Mouse (Mus musculus) heart, adult 2 months (tissue): ENCODE data around the gene Fgfr2. TPM values are rescaled to one million over a fixed set of nuclear protein-coding genes. Genes with fewer than 3 reads are reported as not detected.

Source experiments
- DNase-seq, 2 experiments: peaks; one replicate each; pipeline ENCODE4 v3.0.0; 2021
- H3K27ac ChIP-seq: fragments of 200-600 bp; 2 replicates; pipeline ENCODE4 v1.8.1; 2022
- H3K27me3 ChIP-seq: fragments of 200-500 bp; 2 replicates; pipeline ENCODE4 v1.6.1; 2012; ENCODE audit warnings: mild to moderate bottlenecking, low read length, inconsistent platforms, mixed read lengths; ENCODE audit not compliant: control insufficient read depth, insufficient read depth
- H3K36me3 ChIP-seq: fragments of 200-500 bp; 2 replicates; pipeline ENCODE4 v1.6.1; 2012; ENCODE audit warnings: low read length, inconsistent platforms; ENCODE audit not compliant: control insufficient read depth, insufficient read depth
- H3K4me1 ChIP-seq: fragments of 200-500 bp; 2 replicates; pipeline ENCODE4 v1.6.1; 2011; ENCODE audit warnings: low read length; ENCODE audit not compliant: control insufficient read depth, insufficient read depth
- H3K4me3 ChIP-seq: fragments of 200-600 bp; 2 replicates; pipeline ENCODE4 v1.8.1; 2022
- H3K79me2 ChIP-seq: fragments of 200-500 bp; replicated peaks from 2 replicates; pipeline ENCODE4 v1.6.1; 2012; ENCODE audit warnings: mild to moderate bottlenecking, inconsistent platforms, low read length, moderate library complexity, mixed read lengths; ENCODE audit not compliant: control insufficient read depth, insufficient read depth
- H3K9ac ChIP-seq: fragments of 200-500 bp; 2 replicates; pipeline ENCODE4 v1.6.1; 2012; ENCODE audit warnings: low read depth, mild to moderate bottlenecking, control low read depth, inconsistent platforms, low read length, mixed read lengths
- CTCF ChIP-seq: fragments of 200-600 bp; IDR thresholded peaks from 2 replicates; pipeline ENCODE4 v1.8.1; 2022; ENCODE audit warnings: antibody characterized with exemption, mild to moderate bottlenecking, moderate library complexity
- EP300 ChIP-seq: fragments of 200-500 bp; IDR thresholded peaks from 2 replicates; pipeline ENCODE4 v1.6.1; 2011; ENCODE audit warnings: low read depth, low read length, control low read depth; ENCODE audit not compliant: insufficient read depth
- POLR2A ChIP-seq: fragments of 200-500 bp; IDR thresholded peaks from 2 replicates; pipeline ENCODE4 v1.6.1; 2011; ENCODE audit warnings: mild to moderate bottlenecking, low read depth, low read length, control low read depth; ENCODE audit not compliant: insufficient read depth
- WGBS: fragments of 180-500 bp; shearing (Covaris S2); methylation state at CpG from one replicate; pipeline ENCODE4 v1.1.7; 2018; 5-methylcytosine and 5-hydroxymethylcytosine counted together
- intact Hi-C: fragments of 180-260 bp; cut with DNase I; formaldehyde crosslinking; loops from one replicate; pipeline ENCODE4 v1.15.1; 2025
- polyA plus RNA-seq: library from polyadenylated mRNA; depleted of rRNA; stranded (reverse); fragments of >200 nt; gene quantifications from 2 replicates; pipeline ENCODE4 v1.2.3, GENCODE M21; 2012
- total RNA-seq, 2 experiments: library from RNA; stranded (reverse); gene quantifications; 2 replicates each; pipeline ENCODE4 v1.2.3; 2021

The Fgfr2 gene
- total and polyA plus RNA-seq, 3 experiments, result 1.1 to 2.0 (median 1.3) TPM

- Histone ChIP-seq H3K9ac (no peak overlapping the region), H3K36me3 (no peaks in the 10 kb centered on the region), H3K79me2 (no peaks in the 10 kb centered on the region), H3K27ac (no peak overlapping the region), H3K27me3 (no peaks in the 10 kb centered on the region), H3K4me3 (no peak overlapping the region), H3K4me1 (peaks cover 3% of the 10 kb centered on the region)
- no peak for TF ChIP-seq CTCF
- TF ChIP-seq EP300, result no peak
- no peak for TF ChIP-seq POLR2A
- 82% methylated on average over 10 of the region's 10 CpGs for WGBS
- intact Hi-C loops, result loop anchor here (5.0 kb wide), 2 partner anchors 53 to 102 kb away; partner anchors contain the start of gene Chst15
- DNase-seq, result no peak
Observed at GRCm38 (mm10) chr7:132419378-132420255, 703.5 kb downstream of the Fgfr2 start.

DNA sequence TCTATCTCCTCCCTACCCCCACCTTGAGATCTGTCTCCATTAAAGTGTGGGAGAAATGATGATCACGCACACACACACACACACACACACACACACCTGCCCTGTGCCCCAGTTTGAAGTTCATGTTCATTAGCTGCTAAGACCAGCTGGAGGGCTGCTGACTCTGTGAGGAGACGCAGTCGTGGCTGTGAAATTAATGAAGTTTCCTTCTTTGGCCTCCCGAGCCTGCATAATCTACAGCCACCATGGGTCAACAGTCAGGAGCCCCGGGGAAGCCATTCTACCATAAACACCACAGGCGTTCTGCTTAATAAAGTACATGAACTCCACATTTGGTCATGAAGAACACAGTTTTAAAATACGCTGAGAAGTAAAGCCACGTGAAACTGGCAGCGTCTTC, 706.3 kb downstream of the Fgfr2 start:
- no peak for TF ChIP-seq CTCF
- TF ChIP-seq EP300, result no peak
- TF ChIP-seq POLR2A, result no peak
- Histone ChIP-seq H3K4me3 (no peak overlapping the region), H3K27ac (no peak overlapping the region), H3K36me3 (no peaks in the 10 kb centered on the region), H3K4me1 (no peaks in the 10 kb centered on the region), H3K27me3 (no peaks in the 10 kb centered on the region), H3K9ac (no peak overlapping the region), H3K79me2 (no peaks in the 10 kb centered on the region)
- WGBS, result 86% methylated on average over 9 of the region's 9 CpGs
- no peak for DNase-seq
- intact Hi-C loops, result no loop called here

GRCm38 (mm10) chr7:132415866-132416265, 707.3 kb downstream of the Fgfr2 start:
- H3K4me3 ChIP-seq, result no peak overlapping the region
- H3K9ac ChIP-seq, result no peak overlapping the region
- TF ChIP-seq POLR2A (no peak), CTCF (no peak), EP300 (no peak)
- H3K79me2 ChIP-seq, result no peaks in the 10 kb centered on the region
- intact Hi-C loops, result no loop called here
- DNase-seq, result no peak
- H3K27ac ChIP-seq, result no peak overlapping the region
- H3K36me3 ChIP-seq, result no peaks in the 10 kb centered on the region
- H3K27me3 ChIP-seq, result no peaks in the 10 kb centered on the region
- no peaks in the 10 kb centered on the region for H3K4me1 ChIP-seq

GRCm38 (mm10) chr7:132412520-132412919, 710.6 kb downstream of the Fgfr2 start:
- no peak overlapping the region for H3K27ac ChIP-seq
- H3K27me3 ChIP-seq, result no peaks in the 10 kb centered on the region
- H3K79me2 ChIP-seq, result no peaks in the 10 kb centered on the region
- H3K9ac ChIP-seq, result no peak overlapping the region
- intact Hi-C loops, result no loop called here
- WGBS, result 29% methylated on average over 2 of the region's 2 CpGs
- TF ChIP-seq EP300 (no peak), POLR2A (no peak), CTCF (no peak)
- DNase-seq, result no peak
- no peaks in the 10 kb centered on the region for H3K36me3 ChIP-seq
- no peak overlapping the region for H3K4me3 ChIP-seq
- no peaks in the 10 kb centered on the region for H3K4me1 ChIP-seq

GRCm38 (mm10) chr7:132411708-132412107, 711.4 kb downstream of the Fgfr2 start:
- Histone ChIP-seq H3K4me3 (no peak overlapping the region), H3K79me2 (no peaks in the 10 kb centered on the region), H3K27ac (no peak overlapping the region), H3K27me3 (no peaks in the 10 kb centered on the region), H3K4me1 (no peaks in the 10 kb centered on the region), H3K9ac (no peak overlapping the region), H3K36me3 (no peaks in the 10 kb centered on the region)
- 68% methylated on average over 2 of the region's 2 CpGs for WGBS
- intact Hi-C loops, result no loop called here
- TF ChIP-seq CTCF, result no peak
- TF ChIP-seq EP300, result no peak
- TF ChIP-seq POLR2A, result no peak
- no peak for DNase-seq

GRCm38 (mm10) chr7:132410958-132411357, 712.2 kb downstream of the Fgfr2 start:
- Histone ChIP-seq H3K79me2 (no peaks in the 10 kb centered on the region), H3K4me1 (no peaks in the 10 kb centered on the region), H3K9ac (no peak overlapping the region), H3K27me3 (no peaks in the 10 kb centered on the region), H3K36me3 (no peaks in the 10 kb centered on the region), H3K4me3 (no peak overlapping the region), H3K27ac (no peak overlapping the region)
- intact Hi-C loops, result no loop called here
- no peak for DNase-seq
- no peak for TF ChIP-seq POLR2A
- no peak for TF ChIP-seq CTCF
- no peak for TF ChIP-seq EP300
- WGBS, result 78% methylated on average over 4 of the region's 4 CpGs
